Mouse (Mus musculus) adrenal gland, adult 8-10 months (tissue): ENCODE results near the gene Irf7. TPM values are rescaled to one million over a fixed set of nuclear protein-coding genes. Genes with fewer than 3 reads are reported as not detected.
A peak's percentile ranks its signal among the peaks of the same experiment; 100 is the strongest.
"Not testable (repeated sequence)": the region's sequence is repeated elsewhere in the genome, so short reads cannot be mapped to it uniquely, and the experiment has no call there.

Experiments used
- DNase-seq: peaks from one replicate; pipeline ENCODE4 v3.0.0; 2022
- total RNA-seq, 4 experiments: library from RNA; stranded (reverse); gene quantifications; 2 replicates each; pipeline ENCODE4 v1.2.4; 2022

Gene Irf7
- total RNA-seq, 4 experiments from 2014 or later = 7.0 to 10.7 (median 9.4) TPM

DNA sequence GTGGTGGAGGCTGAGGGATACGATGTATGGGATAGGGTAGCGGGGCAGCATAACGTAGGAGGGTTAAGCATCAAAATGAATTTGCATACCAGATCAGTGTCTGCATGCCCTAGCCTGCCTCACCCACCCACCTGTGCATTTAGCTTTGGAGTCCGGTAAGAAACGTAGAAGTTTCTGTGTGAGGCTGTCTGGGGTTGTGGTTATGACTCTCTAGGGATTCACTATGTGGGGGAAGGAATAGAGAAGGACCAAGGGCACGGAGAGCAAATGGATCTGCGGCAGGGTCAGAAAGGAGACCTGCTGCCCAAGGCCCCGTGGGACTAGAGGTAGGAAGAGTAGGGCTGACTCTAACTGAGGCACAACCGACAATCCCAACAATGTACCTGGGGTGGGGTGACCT lies 9.1 kb upstream of the Irf7 start:
- DNase-seq = no peak

DNA sequence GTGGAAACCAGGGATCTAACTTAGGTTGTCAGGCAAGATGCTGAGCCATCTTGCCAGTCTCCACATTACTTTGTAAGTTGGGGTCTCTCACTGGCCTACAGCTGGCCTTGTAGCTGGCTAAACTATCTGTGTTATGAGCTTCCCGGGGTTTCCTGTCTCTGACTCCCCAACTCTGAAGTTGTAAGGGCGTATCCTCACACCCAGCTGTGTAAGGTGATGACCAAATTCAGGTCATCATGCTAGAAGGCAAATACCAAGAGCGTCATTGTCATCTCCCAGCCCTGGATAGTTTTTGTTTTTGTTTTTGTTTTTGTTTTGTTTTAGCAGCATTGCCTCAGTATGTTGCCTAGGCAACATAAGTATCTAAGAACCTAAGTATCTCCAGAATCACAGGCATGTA lies 4.3 kb upstream of the Irf7 start:
- DNase-seq = no peak

DNA sequence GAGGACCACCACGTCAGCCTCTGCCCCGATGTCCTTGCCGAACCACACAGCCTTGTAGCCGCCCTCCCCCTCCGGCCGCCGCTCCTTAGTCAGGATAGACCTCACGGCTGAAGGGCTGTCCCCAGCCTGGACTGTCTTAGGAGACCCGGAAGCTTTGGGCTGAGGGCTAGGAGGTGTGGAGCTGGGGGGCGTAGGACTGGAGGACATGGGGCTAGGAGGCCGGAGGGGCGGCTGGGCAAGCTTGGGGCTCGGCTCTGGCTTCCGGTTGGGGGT lies 2.9 kb upstream of the Irf7 start:
- DNase-seq = no peak

DNA sequence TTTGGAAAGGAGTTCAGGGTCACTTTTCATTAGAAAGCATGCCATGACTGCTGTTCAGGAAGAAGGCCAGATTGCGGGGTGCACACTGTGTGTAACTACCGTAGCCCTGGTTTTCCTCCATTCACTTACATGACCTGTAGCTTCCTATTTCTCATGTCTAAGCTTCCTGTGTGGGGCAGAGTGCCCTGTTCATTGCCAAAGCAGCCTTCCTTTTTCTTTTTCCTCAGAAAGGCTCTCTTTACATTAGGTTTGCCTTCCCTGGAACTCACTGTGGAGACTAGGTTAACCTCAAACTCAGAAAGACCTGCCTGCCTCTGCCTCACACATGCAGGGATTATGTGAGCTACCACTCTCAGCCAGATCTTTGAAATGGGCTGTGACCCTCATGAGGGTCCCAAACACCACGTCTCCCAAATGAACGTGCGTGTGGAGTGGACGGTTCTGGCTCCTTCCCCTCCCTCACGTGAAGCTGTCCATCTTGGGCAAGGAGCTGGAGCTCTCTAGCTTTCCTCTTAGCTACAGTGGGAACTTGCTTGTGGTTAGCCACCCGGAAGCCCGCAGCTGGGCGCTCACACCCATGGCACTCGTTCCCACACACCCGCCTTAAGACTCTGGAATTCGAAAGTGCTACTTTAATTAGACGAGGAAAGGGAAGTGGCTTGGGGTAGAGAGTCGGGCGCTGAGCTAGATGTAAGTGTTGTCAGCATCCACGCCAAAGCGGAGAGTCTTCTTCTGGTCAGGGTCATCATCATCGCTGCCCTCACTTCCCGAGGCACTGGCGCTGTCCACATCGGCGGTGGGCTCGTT lies 2.4 kb upstream of the Irf7 start:
- no peak for DNase-seq

DNA sequence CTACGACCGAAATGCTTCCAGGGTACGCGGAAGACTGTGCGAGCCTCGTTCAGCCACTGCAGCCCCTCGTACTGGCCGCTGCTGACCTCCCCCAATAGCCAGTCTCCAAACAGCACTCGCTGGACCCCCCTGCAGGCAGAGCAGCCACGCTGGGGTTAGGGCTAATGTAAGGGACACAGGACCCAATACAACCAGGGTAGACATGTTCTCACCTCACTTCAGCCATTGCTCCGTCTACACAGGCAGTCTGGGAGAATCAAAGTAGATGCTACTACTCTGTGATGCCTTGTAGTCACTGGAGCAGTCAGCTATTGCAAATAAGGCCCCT lies 906 bp downstream of the Irf7 start:
- no peak for DNase-seq

DNA sequence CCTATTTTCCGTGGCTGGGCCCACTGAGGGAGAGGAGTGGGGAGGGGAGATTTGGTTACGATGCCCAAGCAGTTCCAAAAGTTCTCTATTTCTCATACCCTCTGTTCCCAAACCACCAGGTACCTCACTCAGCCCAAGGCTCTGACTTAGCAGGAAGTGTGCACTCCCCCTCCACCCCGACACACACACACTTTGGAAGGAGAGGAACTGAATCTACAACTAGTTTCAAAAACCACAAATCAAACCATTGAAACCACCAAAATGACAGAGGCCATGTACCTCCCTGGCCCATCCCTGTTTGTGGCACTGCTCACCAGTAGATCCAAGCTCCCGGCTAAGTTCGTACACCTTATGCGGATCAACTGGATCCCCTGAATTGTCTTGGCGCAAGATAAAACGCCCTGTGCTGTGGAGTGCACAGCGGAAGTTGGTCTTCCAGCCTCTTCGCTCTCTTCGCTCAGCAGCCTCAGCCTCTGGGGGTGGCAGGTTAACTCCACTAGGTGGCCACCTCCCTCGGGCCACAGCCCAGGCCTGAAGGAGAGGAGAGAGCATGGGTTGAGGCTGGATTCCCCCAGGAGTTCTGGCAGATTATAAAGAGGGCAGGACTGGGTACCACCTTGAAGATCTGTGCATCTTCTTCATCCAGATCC lies 1.4 kb downstream of the Irf7 start:
- no peak for DNase-seq

DNA sequence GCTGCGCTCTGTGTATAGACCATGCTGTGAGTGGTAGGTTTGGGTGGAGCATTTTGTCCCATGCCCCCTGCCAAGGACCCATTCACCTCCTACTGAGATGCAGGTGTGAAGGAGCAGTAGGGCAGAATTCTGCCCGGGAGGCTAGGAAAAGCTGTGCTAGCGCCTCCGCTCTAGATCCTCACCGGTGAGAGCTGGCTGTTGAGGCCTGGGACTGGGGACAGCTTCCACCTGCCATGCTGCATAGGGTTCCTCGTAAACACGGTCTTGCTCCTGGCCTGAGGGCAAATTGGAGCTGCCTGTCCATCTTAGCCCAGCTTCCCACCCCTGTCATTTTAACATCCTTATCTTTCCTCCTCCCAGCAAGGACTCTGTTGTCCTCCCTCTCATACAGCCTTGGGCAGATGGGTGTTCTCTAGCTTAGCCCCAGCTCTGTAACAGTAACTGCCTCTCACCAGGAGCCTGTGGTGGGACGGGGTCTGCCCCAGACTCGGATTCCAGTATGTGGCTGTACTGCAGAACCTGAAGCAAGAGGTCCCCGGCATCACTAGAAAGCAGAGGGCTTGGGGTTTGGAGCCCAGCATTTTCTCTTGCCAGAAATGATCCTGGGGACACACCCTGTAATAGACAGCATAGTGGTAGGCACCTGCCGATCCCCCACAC lies 2.1 kb downstream of the Irf7 start:
- DNase-seq = no peak

DNA sequence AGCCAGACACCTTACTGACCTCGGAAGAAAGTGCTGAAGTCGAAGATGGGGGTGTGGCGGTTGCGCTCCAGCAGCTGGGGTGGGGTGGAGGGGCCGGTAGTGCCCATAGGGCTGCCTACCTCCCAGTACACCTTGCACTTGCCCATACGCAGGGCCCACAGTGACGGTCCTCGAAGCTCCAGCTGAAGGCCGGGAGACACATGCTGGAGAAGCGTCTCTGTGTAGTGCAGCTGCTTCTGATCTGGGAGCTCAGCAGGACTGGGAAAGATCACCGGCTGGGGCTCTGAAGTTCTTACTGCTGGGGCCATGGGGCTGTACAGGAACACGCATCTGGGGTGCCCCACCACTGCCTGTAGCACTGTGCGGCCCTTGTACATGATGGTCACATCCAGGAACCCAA lies 2.6 kb downstream of the Irf7 start:
- DNase-seq = no peak

DNA sequence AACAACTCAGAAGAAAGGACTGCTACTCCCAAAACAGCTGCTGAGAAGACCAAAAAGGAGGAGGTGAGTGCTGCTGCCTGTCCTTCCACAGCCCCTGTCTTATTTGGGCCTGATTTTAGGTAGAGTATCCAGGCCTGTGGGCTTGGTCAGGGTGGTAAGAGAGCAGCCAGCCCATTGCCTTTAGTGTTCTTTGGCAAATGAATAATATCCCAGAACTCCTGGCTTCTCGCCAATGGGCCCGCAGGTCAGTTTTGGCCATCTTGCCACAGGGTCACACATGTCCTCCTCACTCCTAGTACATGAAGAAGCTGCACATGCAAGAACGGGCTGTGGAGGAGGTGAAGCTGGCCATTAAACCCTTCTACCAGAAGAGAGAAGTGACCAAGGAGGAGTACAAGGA lies 4.8 kb downstream of the Irf7 start:
- no peak for DNase-seq

DNA sequence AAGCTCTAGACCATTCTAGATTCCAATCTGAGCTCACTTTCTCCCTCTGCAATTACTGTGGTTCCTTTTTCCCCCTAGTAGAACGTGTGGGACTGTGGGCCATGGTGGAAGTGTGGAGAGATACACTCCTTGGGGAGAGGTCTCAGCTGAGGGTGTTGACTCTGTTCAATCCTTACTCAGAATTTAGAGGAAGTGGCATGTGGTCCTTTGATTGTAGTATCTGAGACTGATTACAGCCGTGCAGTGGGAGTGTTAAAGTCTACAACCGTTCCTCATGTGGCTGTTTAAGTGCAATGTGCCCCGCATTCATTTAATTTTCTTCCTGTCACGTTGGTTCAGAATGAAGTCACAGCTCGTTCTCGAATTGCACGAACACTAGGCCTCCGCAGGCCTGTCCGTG lies 10.1 kb downstream of the Irf7 start:
- no peak for DNase-seq

DNA sequence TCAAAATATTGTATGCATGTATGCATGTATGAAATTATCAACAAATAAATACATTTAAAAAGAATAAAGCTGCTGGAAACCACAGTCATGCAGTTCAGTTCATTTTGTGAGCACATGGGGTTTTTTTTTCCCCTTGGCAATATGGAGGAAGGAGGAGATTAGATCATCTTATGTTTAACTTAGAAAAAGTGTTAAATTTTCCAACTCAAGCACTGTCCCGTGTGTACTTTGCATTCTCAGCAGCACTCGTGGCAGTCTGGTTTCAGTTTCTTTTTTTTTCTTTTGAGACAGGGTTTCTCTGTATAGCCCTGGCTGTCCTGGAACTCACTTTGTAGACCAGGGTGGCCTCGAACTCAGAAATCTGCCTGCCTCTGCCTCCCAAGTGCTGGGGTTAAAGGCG lies 15.8 kb downstream of the Irf7 start:
- DNase-seq = not testable (repeated sequence)

DNA sequence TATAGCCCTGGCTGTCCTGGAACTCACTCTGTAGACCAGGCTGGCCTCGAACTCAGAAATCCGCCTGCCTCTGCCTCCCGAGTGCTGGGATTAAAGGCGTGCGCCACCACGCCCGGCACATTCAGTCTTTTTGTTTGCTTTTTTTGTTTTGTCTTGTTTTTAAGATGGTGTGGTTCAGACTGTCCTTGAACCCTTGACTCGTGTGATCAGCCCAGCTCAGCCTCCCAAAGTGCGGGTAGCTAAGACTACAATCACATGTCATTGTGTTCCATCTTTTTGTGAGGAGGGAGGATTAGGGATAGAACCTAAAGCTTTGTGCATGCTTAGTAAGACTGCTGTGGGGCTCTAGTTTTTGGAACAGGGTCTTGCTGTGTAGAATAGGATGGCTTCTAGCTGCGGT lies 34.7 kb downstream of the Irf7 start:
- DNase-seq = no peak

DNA sequence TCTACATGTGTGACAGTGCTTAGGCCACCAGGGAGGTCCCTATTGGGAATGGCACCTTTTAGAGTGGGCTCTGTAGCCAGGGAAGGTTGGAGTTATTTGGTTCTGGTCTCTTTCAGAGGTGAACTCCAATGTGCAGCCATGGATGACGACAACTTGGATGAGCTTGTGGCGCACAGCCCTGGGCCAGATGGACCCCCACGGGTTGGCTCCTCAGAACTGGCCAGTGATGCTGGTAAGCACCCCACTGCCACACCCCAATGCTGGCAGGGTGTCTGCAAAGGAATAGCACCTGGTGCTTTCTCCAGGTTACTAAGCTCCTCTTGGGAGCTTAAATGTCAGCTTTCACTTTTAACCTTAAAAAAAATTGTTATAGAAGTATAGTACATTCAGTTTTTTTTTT lies 35.2 kb downstream of the Irf7 start:
- no peak for DNase-seq

DNA sequence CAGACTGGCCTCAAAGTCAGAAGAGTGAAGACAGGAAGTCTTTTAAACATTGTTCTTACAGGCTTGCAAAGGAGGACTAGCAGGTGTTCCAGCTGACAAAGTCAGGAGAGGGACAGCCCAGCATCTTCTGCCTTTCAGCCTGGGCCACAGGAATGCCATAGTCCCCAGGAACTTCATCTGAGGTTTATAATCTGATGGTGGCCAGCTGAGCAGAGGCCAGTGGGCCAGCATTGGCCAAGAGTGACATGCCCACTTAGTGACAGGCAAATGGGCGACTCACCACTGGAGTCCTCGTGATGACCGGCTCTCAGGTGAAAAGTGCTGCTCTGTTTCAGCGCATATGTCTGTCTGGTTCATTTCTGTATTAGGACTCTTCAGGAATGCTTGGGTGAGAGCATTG lies 35.7 kb downstream of the Irf7 start:
- DNase-seq = no peak

DNA sequence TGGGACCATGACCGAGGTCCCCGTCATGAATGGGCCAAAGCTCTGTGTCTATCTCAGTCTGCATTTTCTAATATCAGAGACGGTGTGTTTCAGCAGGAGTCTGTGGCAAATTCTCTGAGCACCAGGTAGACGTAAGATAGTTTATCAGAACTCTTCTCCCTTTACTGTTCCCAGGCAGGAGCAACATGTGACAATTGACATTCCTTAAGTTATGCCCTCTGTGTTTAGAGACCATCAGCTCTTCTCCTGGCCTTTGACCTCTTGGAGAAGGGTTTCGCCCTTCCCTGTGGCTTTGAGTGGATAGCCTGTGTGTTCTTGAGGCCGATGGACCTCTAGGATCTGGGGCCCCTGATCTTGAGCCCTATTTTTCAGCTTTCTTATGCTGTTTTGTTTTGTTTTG lies 36.6 kb downstream of the Irf7 start:
- DNase-seq = no peak

DNA sequence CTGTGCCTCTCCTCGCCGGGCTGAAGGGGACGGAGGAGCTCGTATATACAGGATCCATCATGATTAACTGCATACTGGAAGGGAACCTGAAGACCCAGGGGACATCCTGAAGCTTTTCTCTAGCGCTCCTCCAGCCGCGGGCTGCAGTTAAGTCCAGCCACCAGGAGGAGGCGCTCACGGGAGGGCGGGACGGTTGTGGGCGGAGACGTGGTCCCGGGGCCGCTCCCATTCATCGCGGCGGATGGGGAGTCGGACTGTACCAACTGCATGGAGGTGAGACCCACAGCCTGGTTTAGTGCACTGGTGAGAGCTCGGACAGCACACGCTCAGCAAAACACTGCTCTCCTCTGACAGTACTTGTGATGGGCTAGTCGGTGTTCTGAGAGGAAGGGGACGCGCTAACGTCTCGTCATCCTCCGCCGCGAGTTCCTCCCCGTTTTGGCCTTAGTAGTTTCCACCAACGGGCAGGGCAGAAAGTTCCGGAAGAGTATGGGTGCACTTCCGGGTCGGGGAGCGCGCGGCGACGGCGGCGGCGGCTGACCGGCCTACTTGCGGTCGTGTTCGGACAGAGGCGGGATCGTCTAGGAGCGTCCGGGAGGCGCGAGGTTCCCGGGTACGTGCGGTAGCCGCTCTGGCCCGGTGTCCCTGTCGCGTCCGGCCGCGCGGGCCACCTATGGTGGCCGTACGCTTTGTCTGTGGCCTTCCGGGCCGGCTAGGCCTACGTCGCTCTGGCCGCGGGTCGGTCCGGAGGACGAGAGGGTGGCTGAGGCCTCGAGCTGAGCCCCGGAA lies 37.8 kb downstream of the Irf7 start, which contains the start of gene Phrf1:
Gene Phrf1 (plus strand): TSS at position 506 of the 789 bp plus-strand sequence.
- peak; percentile 80 for DNase-seq

DNA sequence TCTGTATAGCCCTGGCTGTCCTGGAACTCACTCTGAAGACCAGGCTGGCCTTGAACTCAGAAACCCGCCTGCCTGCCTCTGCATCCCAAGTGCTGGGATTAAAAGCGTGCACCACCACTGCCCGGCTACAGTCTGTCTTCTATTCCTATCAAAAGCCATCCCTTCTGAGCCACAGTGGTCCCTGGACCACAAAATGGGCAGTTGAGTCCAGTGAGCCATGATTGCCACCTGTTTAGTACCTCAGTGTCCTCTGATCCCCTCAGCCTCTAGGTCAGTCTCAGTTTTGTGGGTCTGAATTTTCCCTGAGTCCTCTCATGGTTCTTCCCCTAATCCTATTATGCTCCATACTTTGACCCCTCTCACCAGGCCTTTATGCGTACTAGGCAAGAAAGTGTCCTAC lies 38.5 kb downstream of the Irf7 start:
- DNase-seq = no peak

DNA sequence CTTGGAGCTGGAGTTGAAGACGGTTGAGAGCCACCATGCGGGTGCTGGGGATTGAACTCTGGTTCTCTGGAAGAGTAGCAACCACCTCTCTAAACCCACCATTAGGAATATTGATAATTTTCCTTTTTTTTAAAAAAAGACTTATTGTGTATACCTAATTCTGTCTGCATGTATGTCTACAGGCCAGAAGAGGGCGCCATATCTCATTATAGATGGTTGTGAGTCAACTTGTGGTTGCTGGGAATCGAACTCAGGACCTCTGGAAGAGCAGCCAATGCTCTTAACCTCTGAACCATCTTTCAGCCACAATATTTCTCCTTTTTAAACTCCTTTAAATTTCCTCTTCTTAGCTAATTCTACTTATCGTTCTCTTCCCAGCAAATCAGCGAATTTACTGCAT lies 39.7 kb downstream of the Irf7 start:
- DNase-seq = no peak

DNA sequence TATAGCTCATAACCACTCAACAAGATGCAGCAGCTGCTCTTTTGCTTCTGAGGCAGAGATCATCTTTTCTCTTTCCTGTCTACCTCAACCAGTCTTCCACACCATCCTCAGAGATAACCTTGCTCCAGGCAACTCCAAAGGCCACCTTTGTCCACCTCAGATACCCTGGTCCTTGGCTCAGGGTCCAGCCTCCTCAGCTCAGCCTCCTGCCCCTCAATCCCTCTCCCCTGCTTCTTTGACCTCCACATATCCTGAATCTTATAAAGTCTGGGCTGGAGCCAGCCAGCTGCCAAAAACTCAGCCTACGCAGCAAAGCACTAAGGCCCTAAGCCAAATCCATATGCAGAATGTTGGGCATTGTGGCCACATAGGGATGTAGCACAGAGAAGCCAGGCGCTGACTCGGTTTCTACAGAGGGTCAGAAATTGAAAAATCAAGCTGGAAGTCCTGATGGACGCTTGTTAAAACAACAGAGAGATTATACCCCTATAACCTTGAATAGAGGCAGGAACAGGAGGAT lies 43.5 kb downstream of the Irf7 start:
- no peak for DNase-seq

DNA sequence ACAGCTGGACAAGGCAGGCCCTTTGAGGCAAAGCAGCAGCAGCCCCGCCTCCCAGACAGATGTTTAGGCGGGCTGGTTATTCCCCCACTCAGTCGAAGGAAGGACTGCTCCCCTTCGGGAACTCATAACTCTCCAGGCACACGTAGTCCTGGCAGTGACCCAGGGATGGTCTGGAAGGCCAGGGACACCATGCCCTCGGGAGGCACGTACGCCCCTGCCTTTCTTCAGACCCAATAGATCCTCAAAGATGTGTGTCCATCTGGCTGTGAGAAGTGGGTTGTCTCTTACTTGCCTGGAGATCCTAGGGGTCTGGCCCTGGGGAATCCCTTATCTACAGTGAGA lies 44.2 kb downstream of the Irf7 start:
- DNase-seq = no peak

DNA sequence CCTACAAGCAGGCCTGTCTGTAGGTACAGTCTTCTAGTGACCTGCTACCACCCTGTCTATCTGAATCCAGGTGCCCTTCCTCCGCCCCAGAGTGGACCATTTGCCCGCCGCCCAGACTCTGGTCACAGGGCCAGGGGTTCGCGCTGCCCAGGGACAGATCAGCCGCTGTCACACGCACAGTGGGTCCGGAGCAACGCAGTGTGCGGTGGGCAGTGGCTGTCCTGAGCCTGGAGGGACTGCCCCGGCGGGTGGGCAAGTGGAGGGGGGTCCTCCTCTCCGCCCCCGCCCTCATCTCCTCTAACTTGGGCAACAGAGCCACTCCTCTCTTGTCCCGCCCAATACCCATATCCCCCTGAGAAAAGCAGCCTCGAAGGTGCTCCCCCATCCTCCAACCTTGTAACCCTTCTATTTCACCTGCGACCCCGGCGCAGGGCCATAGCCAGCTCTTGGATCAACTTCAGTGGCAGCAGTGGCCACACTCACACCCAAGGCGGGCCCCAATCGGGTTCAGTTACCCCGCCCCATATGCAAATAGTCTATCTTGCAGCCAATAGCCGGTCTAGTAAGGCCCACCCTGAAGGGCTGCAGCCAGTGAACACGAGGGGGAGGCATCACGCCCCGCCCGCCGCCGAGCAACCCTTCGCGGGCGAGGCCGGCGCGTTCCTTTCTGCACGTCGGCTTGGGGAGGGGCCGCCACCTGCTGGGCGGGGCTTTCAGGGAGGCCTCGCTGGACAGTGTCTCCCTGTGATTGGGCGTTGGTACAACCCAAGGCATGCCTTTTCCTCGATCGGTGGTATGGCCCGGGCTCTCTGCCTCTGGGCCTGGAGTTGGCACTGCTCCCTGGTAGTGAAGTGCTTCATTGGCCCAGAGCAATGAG lies 44.8 kb downstream of the Irf7 start:
- peak; percentile 96 for DNase-seq

DNA sequence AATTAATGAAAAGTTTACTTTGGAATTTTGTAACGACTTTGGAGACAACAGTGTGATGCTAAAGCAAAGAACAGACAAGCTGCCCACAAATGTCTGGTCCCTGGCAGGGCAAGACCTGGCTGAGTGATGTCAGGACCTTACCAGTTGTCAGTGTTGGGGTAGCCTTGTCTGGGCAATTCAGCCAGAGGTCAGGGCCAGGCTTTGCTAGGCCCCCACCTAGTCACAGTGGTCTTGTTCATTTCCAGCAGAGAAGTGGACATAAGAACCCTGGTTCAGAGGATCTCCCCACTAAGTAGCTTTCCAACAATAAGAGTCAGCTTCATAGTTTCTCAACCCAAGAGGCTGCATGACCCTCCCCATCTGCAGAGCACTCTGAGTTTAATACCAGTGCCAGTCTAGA lies 45.9 kb downstream of the Irf7 start:
- no peak for DNase-seq
